Mouse (Mus musculus) liver, postnatal 0 days (tissue): ENCODE results near the gene Frmd4b. TPM values are rescaled to one million over a fixed set of nuclear protein-coding genes. Genes with fewer than 3 reads are reported as not detected.

Experiments used
- ATAC-seq: fragments of 200-750 bp; cut with Nextera tagmentation; 2 replicates; pipeline ENCODE4 v1.8.0; 2017; ENCODE audit warnings: mild to moderate bottlenecking, moderate library complexity
- DNase-seq: peaks from one replicate; pipeline ENCODE4 v3.0.0-alpha.2; 2016
- H3K27ac ChIP-seq: fragments of 300-500 bp; sonication (generic); 2 replicates; pipeline ENCODE4 v1.5.1; 2014; ENCODE audit warnings: antibody characterized with exemption, moderate library complexity, mild to moderate bottlenecking, low read depth
- H3K27me3 ChIP-seq: fragments of 300-500 bp; sonication (generic); 2 replicates; pipeline ENCODE4 v1.6.1; 2014; ENCODE audit warnings: low read length, control low read depth, mixed read lengths; ENCODE audit not compliant: insufficient read depth
- H3K36me3 ChIP-seq: fragments of 300-500 bp; sonication (generic); replicated peaks from 2 replicates; pipeline ENCODE4 v1.6.1; 2014; ENCODE audit warnings: mild to moderate bottlenecking, control low read depth, low read length, moderate library complexity, mixed read lengths; ENCODE audit not compliant: insufficient read depth
- H3K4me1 ChIP-seq: fragments of 300-500 bp; sonication (generic); 2 replicates; pipeline ENCODE4 v1.6.1; 2014; ENCODE audit warnings: antibody characterized with exemption, mild to moderate bottlenecking, control low read depth; ENCODE audit not compliant: insufficient read depth
- H3K4me2 ChIP-seq: fragments of 300-500 bp; sonication (generic); 2 replicates; pipeline ENCODE4 v1.6.1; 2014; ENCODE audit warnings: low read depth, mild to moderate bottlenecking, low read length, moderate library complexity, mixed read lengths
- H3K4me3 ChIP-seq: fragments of 300-500 bp; sonication (generic); 2 replicates; pipeline ENCODE4 v1.5.1; 2014; ENCODE audit warnings: low read depth, low read length
- H3K9ac ChIP-seq: fragments of 300-500 bp; sonication (generic); replicated peaks from 2 replicates; pipeline ENCODE4 v1.6.1; 2014; ENCODE audit warnings: mild to moderate bottlenecking, moderate library complexity
- H3K9me3 ChIP-seq: fragments of 300-500 bp; sonication (generic); 2 replicates; pipeline ENCODE4 v1.6.1; 2016; ENCODE audit warnings: mild to moderate bottlenecking, control low read depth, low read length, mixed read lengths
- CTCF ChIP-seq: sonication (generic); IDR thresholded peaks from 2 replicates; pipeline ENCODE4 v1.5.1; 2016; ENCODE audit warnings: antibody characterized with exemption, low read depth
- EP300 ChIP-seq: IDR thresholded peaks from 2 replicates; pipeline ENCODE4 v1.6.1; 2016; ENCODE audit warnings: antibody characterized with exemption, low read depth, mild to moderate bottlenecking
- WGBS: fragments of 180-500 bp; shearing (Covaris S2); extraction: QIAGEN DNeasy Blood & Tissue Kit; methylation state at CpG from one replicate; pipeline ENCODE4 v1.1.7; 2014; ENCODE audit not compliant: insufficient replicate concordance; 5-methylcytosine and 5-hydroxymethylcytosine counted together
- polyA plus RNA-seq: library from polyadenylated mRNA; unstranded; fragments of >200 nt; fragmentation: Nextera tagmentation; extraction: Ambion mirVana; gene quantifications from 2 replicates; pipeline ENCODE4 v1.2.1, GENCODE M21; 2015

Gene Frmd4b
- polyA plus RNA-seq, 1 experiment from 2014 or later, result 8.3 TPM

GRCm38 (mm10) chr6:97607646-97608045 is 9.7 kb downstream of the Frmd4b start:
- ATAC-seq (no peak), DNase-seq (no peak)
- WGBS, result 48% methylated on average over 3 of the region's 3 CpGs
- no peaks in the 10 kb centered on the region for H3K36me3 ChIP-seq
- peaks cover 8% of the 10 kb centered on the region; the same call in 1 of the 2 replicates for H3K4me1 ChIP-seq
- TF ChIP-seq CTCF, result no peak
- TF ChIP-seq EP300, result no peak
- no peak overlapping the region for H3K4me2 ChIP-seq
- no peak overlapping the region for H3K27ac ChIP-seq
- H3K4me3 ChIP-seq, result no peak overlapping the region
- no peak overlapping the region for H3K9ac ChIP-seq
- H3K9me3 ChIP-seq, result no peaks in the 10 kb centered on the region
- no peaks in the 10 kb centered on the region for H3K27me3 ChIP-seq

- WGBS, result 80% methylated on average over 3 of the region's 3 CpGs
- H3K27ac ChIP-seq, result no peak overlapping the region
- H3K4me1 ChIP-seq, result no peaks in the 10 kb centered on the region
- no peak for DNase-seq
- H3K9ac ChIP-seq, result no peak overlapping the region
- H3K4me3 ChIP-seq, result no peak overlapping the region
- H3K9me3 ChIP-seq, result no peaks in the 10 kb centered on the region
- no peak for ATAC-seq
- no peaks in the 10 kb centered on the region for H3K36me3 ChIP-seq
- H3K27me3 ChIP-seq, result no peaks in the 10 kb centered on the region
- TF ChIP-seq EP300 (no peak), CTCF (no peak)
- no peak overlapping the region for H3K4me2 ChIP-seq
Measured at GRCm38 (mm10) chr6:97595218-97595617, 22.1 kb downstream of the Frmd4b start.

- 83% methylated on average over 7 of the region's 7 CpGs for WGBS
- no peaks in the 10 kb centered on the region for H3K4me1 ChIP-seq
- no peak overlapping the region for H3K4me2 ChIP-seq
- H3K4me3 ChIP-seq, result no peak overlapping the region
- no peaks in the 10 kb centered on the region for H3K27me3 ChIP-seq
- no peaks in the 10 kb centered on the region for H3K36me3 ChIP-seq
- ATAC-seq (no peak), DNase-seq (no peak)
- H3K27ac ChIP-seq, result no peak overlapping the region
- TF ChIP-seq CTCF, result no peak
- no peaks in the 10 kb centered on the region for H3K9me3 ChIP-seq
- no peak overlapping the region for H3K9ac ChIP-seq
Measured at GRCm38 (mm10) chr6:97594589-97594988, 22.8 kb downstream of the Frmd4b start.

- Histone ChIP-seq H3K27me3 (no peaks in the 10 kb centered on the region), H3K9me3 (no peaks in the 10 kb centered on the region), H3K36me3 (no peaks in the 10 kb centered on the region), H3K4me1 (no peaks in the 10 kb centered on the region), H3K4me2 (no peak overlapping the region), H3K9ac (no peak overlapping the region), H3K27ac (no peak overlapping the region), H3K4me3 (no peak overlapping the region)
- TF ChIP-seq CTCF, result no peak
- TF ChIP-seq EP300, result no peak
- 80% methylated on average over 5 of the region's 5 CpGs for WGBS
- ATAC-seq, result no peak
- DNase-seq, result no peak
Measured at GRCm38 (mm10) chr6:97590230-97590629, 27.1 kb downstream of the Frmd4b start.

- ATAC-seq (no peak), DNase-seq (no peak)
- TF ChIP-seq EP300 (no peak), CTCF (no peak)
- 69% methylated on average over 3 of the region's 3 CpGs for WGBS
- no peak overlapping the region for H3K9ac ChIP-seq
- no peak overlapping the region for H3K27ac ChIP-seq
- no peak overlapping the region for H3K4me3 ChIP-seq
- no peaks in the 10 kb centered on the region for H3K27me3 ChIP-seq
- no peak overlapping the region for H3K4me2 ChIP-seq
- H3K9me3 ChIP-seq, result no peaks in the 10 kb centered on the region
- no peaks in the 10 kb centered on the region for H3K4me1 ChIP-seq
- no peaks in the 10 kb centered on the region for H3K36me3 ChIP-seq
Measured at GRCm38 (mm10) chr6:97589581-97589980, 27.8 kb downstream of the Frmd4b start.

- no peak for TF ChIP-seq CTCF
- no peak for TF ChIP-seq EP300
- no peaks in the 10 kb centered on the region for H3K36me3 ChIP-seq
- H3K9ac ChIP-seq, result no peak overlapping the region
- no peaks in the 10 kb centered on the region for H3K27me3 ChIP-seq
- no peaks in the 10 kb centered on the region for H3K4me1 ChIP-seq
- no peak for DNase-seq
- no peak overlapping the region for H3K4me2 ChIP-seq
- WGBS, result 82% methylated on average over 7 of the region's 7 CpGs
- H3K4me3 ChIP-seq, result no peak overlapping the region
- ATAC-seq, result no peak
- no peak overlapping the region for H3K27ac ChIP-seq
- H3K9me3 ChIP-seq, result no peaks in the 10 kb centered on the region
Measured at GRCm38 (mm10) chr6:97589031-97589430, 28.3 kb downstream of the Frmd4b start.

GRCm38 (mm10) chr6:97586606-97587005 is 30.7 kb downstream of the Frmd4b start:
- H3K9ac ChIP-seq, result no peak overlapping the region
- no peak overlapping the region for H3K4me3 ChIP-seq
- DNase-seq (no peak), ATAC-seq (no peak)
- no peaks in the 10 kb centered on the region for H3K36me3 ChIP-seq
- no peak overlapping the region for H3K27ac ChIP-seq
- H3K4me2 ChIP-seq, result no peak overlapping the region
- H3K4me1 ChIP-seq, result no peaks in the 10 kb centered on the region
- H3K9me3 ChIP-seq, result no peaks in the 10 kb centered on the region
- TF ChIP-seq CTCF, result no peak
- no peak for TF ChIP-seq EP300
- no peaks in the 10 kb centered on the region for H3K27me3 ChIP-seq
